Mouse (Mus musculus) liver, embryonic 13.5 days (tissue): Measurements from ENCODE around the gene Figla. TPM values are rescaled to one million over a fixed set of nuclear protein-coding genes. Genes with fewer than 3 reads are reported as not detected.

Experiments
- ATAC-seq: fragments of 200-750 bp; cut with Nextera tagmentation; 2 replicates; pipeline ENCODE4 v1.8.0; 2017; ENCODE audit warnings: low read depth, mild to moderate bottlenecking, moderate number of reproducible peaks, moderate library complexity
- DNase-seq: peaks from one replicate; pipeline ENCODE4 v3.0.0; 2022
- H3K27ac ChIP-seq: fragments of 300-500 bp; sonication (generic); 2 replicates; pipeline ENCODE4 v1.5.1; 2015; ENCODE audit warnings: moderate library complexity, mild to moderate bottlenecking, inconsistent platforms
- H3K27me3 ChIP-seq: fragments of 300-500 bp; sonication (generic); 2 replicates; pipeline ENCODE4 v1.6.1; 2015; ENCODE audit warnings: mild to moderate bottlenecking, inconsistent platforms
- H3K36me3 ChIP-seq: fragments of 300-500 bp; sonication (generic); 2 replicates; pipeline ENCODE4 v1.6.1; 2015; ENCODE audit warnings: mild to moderate bottlenecking, inconsistent platforms
- H3K4me1 ChIP-seq: fragments of 300-500 bp; sonication (generic); replicated peaks from 2 replicates; pipeline ENCODE4 v1.6.1; 2015; ENCODE audit warnings: inconsistent platforms
- H3K4me2 ChIP-seq: fragments of 300-500 bp; sonication (generic); 2 replicates; pipeline ENCODE4 v1.6.1; 2015; ENCODE audit warnings: inconsistent platforms, mild to moderate bottlenecking, moderate library complexity
- H3K4me3 ChIP-seq: fragments of 300-500 bp; sonication (generic); replicated peaks from 2 replicates; pipeline ENCODE4 v1.5.1; 2015; ENCODE audit warnings: mild to moderate bottlenecking, inconsistent platforms
- H3K9ac ChIP-seq: fragments of 300-500 bp; sonication (generic); 2 replicates; pipeline ENCODE4 v1.6.1; 2015; ENCODE audit warnings: mild to moderate bottlenecking, inconsistent platforms
- H3K9me3 ChIP-seq: fragments of 300-500 bp; sonication (generic); replicated peaks from 2 replicates; pipeline ENCODE4 v1.6.1; 2016; ENCODE audit warnings: inconsistent platforms
- WGBS: fragments of 180-500 bp; shearing (Covaris S2); methylation state at CpG from one replicate; pipeline ENCODE4 v1.1.7; 2015; ENCODE audit not compliant: insufficient replicate concordance; 5-methylcytosine and 5-hydroxymethylcytosine counted together
- polyA plus RNA-seq: library from polyadenylated mRNA; unstranded; fragments of >200 nt; fragmentation: Nextera tagmentation; extraction: Ambion mirVana; gene quantifications from 2 replicates; pipeline ENCODE4 v1.2.1, GENCODE M21; 2015

The Figla gene
- polyA plus RNA-seq, 1 experiment from 2014 or later: not detected

GRCm38 (mm10) chr6:86029323-86029713, 13.3 kb downstream of the Figla start:
- Histone ChIP-seq H3K36me3 (no peaks in the 10 kb centered on the region), H3K4me2 (peak overlapping the region; percentile 54), H3K9ac (no peak overlapping the region), H3K4me1 (0 out of 2 replicates have a peak, but pooled peaks cover 5% of the 10 kb centered on the region), H3K4me3 (peak overlapping the region; percentile 36; the same call in 1 of the 2 replicates), H3K9me3 (no peaks in the 10 kb centered on the region), H3K27ac (no peak overlapping the region), H3K27me3 (peaks cover 83% of the 10 kb centered on the region)
- WGBS: 12% methylated on average over 6 of the region's 6 CpGs
- ATAC-seq (no peak), DNase-seq (no peak)

- ATAC-seq: no peak
- WGBS: 80% methylated on average over 2 of the region's 2 CpGs
- 0 out of 2 replicates have a peak, but pooled peaks cover 5% of the 10 kb centered on the region for H3K4me1 ChIP-seq
Measured at GRCm38 (mm10) chr6:86031527-86031926, 15.6 kb downstream of the Figla start.

GRCm38 (mm10) chr6:86033635-86034034, 17.7 kb downstream of the Figla start:
- Histone ChIP-seq H3K27me3 (peaks cover 56% of the 10 kb centered on the region), H3K9me3 (no peaks in the 10 kb centered on the region), H3K4me3 (no peak overlapping the region), H3K9ac (no peak overlapping the region), H3K4me2 (no peak overlapping the region), H3K4me1 (0 out of 2 replicates have a peak, but pooled peaks cover 4% of the 10 kb centered on the region), H3K27ac (no peak overlapping the region), H3K36me3 (no peaks in the 10 kb centered on the region)
- WGBS: 68% methylated on average over 1 of the region's 1 CpGs
- DNase-seq: no peak
- no peak for ATAC-seq

More at GRCm38 (mm10) chr6:86031527-86031926, 15.6 kb downstream of the Figla start:
- Histone ChIP-seq H3K9me3 (no peaks in the 10 kb centered on the region), H3K9ac (no peak overlapping the region), H3K27me3 (peaks cover 67% of the 10 kb centered on the region), H3K4me3 (no peak overlapping the region), H3K36me3 (no peaks in the 10 kb centered on the region), H3K4me2 (no peak overlapping the region), H3K27ac (no peak overlapping the region)
- no peak for DNase-seq

GRCm38 (mm10) chr6:86038901-86039300, 22.9 kb downstream of the Figla start:
- no peak for DNase-seq
- no peak overlapping the region for H3K27ac ChIP-seq
- no peaks in the 10 kb centered on the region for H3K36me3 ChIP-seq
- no peak overlapping the region for H3K4me2 ChIP-seq
- WGBS: 32% methylated on average over 2 of the region's 2 CpGs
- no peaks in the 10 kb centered on the region for H3K9me3 ChIP-seq
- H3K27me3 ChIP-seq: peaks cover 15% of the 10 kb centered on the region; the same call in 1 of the 2 replicates
- H3K9ac ChIP-seq: no peak overlapping the region
- H3K4me3 ChIP-seq: no peak overlapping the region
- ATAC-seq: no peak
- H3K4me1 ChIP-seq: no peaks in the 10 kb centered on the region; the same call in 1 of the 2 replicates

- ATAC-seq (no peak), DNase-seq (no peak)
- Histone ChIP-seq H3K4me3 (no peak overlapping the region), H3K9ac (no peak overlapping the region), H3K4me2 (no peak overlapping the region), H3K36me3 (no peaks in the 10 kb centered on the region), H3K27me3 (peaks cover 15% of the 10 kb centered on the region; the same call in 1 of the 2 replicates), H3K9me3 (no peaks in the 10 kb centered on the region), H3K27ac (no peak overlapping the region), H3K4me1 (no peaks in the 10 kb centered on the region; the same call in 1 of the 2 replicates)
- 75% methylated on average over 1 of the region's 1 CpGs for WGBS
Measured at GRCm38 (mm10) chr6:86040140-86040539, 24.2 kb downstream of the Figla start.

GRCm38 (mm10) chr6:86047510-86047909, 31.5 kb downstream of the Figla start:
- Histone ChIP-seq H3K9ac (no peak overlapping the region), H3K4me1 (peaks cover 24% of the 10 kb centered on the region), H3K9me3 (no peaks in the 10 kb centered on the region), H3K4me2 (no peak overlapping the region), H3K27ac (no peak overlapping the region), H3K36me3 (no peaks in the 10 kb centered on the region), H3K4me3 (no peak overlapping the region), H3K27me3 (0 out of 2 replicates have a peak, but pooled peaks cover 3% of the 10 kb centered on the region)
- 77% methylated on average over 11 of the region's 11 CpGs for WGBS
- ATAC-seq (no peak), DNase-seq (no peak)

GRCm38 (mm10) chr6:86048509-86048908, 32.5 kb downstream of the Figla start:
- Histone ChIP-seq H3K4me2 (no peak overlapping the region), H3K9ac (no peak overlapping the region), H3K9me3 (no peaks in the 10 kb centered on the region), H3K4me3 (no peak overlapping the region), H3K27ac (no peak overlapping the region), H3K27me3 (0 out of 2 replicates have a peak, but pooled peaks cover 5% of the 10 kb centered on the region), H3K4me1 (peaks cover 32% of the 10 kb centered on the region), H3K36me3 (no peaks in the 10 kb centered on the region)
- 74% methylated on average over 5 of the region's 5 CpGs for WGBS
- ATAC-seq (no peak), DNase-seq (no peak)

- no peak for DNase-seq
Measured at GRCm38 (mm10) chr6:86050586-86051268, 34.8 kb downstream of the Figla start.

GRCm38 (mm10) chr6:86052032-86052459, 36.1 kb downstream of the Figla start:
- H3K36me3 ChIP-seq: no peaks in the 10 kb centered on the region
- no peak overlapping the region for H3K27ac ChIP-seq
- H3K9me3 ChIP-seq: no peaks in the 10 kb centered on the region
- H3K4me3 ChIP-seq: no peak overlapping the region
- ATAC-seq: peak; percentile 42; the same call in 1 of the 2 replicates
- no peak overlapping the region for H3K9ac ChIP-seq
- peak; percentile 32 for DNase-seq
- H3K4me2 ChIP-seq: no peak overlapping the region
- peaks cover 40% of the 10 kb centered on the region for H3K4me1 ChIP-seq
- H3K27me3 ChIP-seq: 0 out of 2 replicates have a peak, but pooled peaks cover 5% of the 10 kb centered on the region
- WGBS: 23% methylated on average over 7 of the region's 7 CpGs

More at GRCm38 (mm10) chr6:86050586-86051268, 34.8 kb downstream of the Figla start:
- 38% methylated on average over 6 of the region's 6 CpGs for WGBS
- H3K4me3 ChIP-seq: no peak overlapping the region
- no peaks in the 10 kb centered on the region for H3K9me3 ChIP-seq
- no peak overlapping the region for H3K27ac ChIP-seq
- no peak for ATAC-seq
- no peaks in the 10 kb centered on the region for H3K36me3 ChIP-seq
- H3K9ac ChIP-seq: no peak overlapping the region
- 0 out of 2 replicates have a peak, but pooled peaks cover 5% of the 10 kb centered on the region for H3K27me3 ChIP-seq
- H3K4me2 ChIP-seq: no peak overlapping the region
- peaks cover 40% of the 10 kb centered on the region for H3K4me1 ChIP-seq

GRCm38 (mm10) chr6:86052556-86052955, 36.6 kb downstream of the Figla start:
- Histone ChIP-seq H3K9ac (no peak overlapping the region), H3K36me3 (no peaks in the 10 kb centered on the region), H3K4me2 (no peak overlapping the region), H3K4me3 (no peak overlapping the region), H3K4me1 (peaks cover 40% of the 10 kb centered on the region), H3K9me3 (no peaks in the 10 kb centered on the region), H3K27ac (no peak overlapping the region), H3K27me3 (0 out of 2 replicates have a peak, but pooled peaks cover 5% of the 10 kb centered on the region)
- ATAC-seq (no peak), DNase-seq (no peak)
- WGBS: 57% methylated on average over 4 of the region's 4 CpGs

- 47% methylated on average over 4 of the region's 4 CpGs for WGBS
- no peak overlapping the region for H3K4me2 ChIP-seq
- peaks cover 40% of the 10 kb centered on the region for H3K4me1 ChIP-seq
- H3K27ac ChIP-seq: no peak overlapping the region
- H3K9ac ChIP-seq: no peak overlapping the region
- 0 out of 2 replicates have a peak, but pooled peaks cover 5% of the 10 kb centered on the region for H3K27me3 ChIP-seq
- no peaks in the 10 kb centered on the region for H3K36me3 ChIP-seq
- DNase-seq (no peak), ATAC-seq (no peak)
- H3K4me3 ChIP-seq: no peak overlapping the region
- H3K9me3 ChIP-seq: no peaks in the 10 kb centered on the region
Measured at GRCm38 (mm10) chr6:86053099-86053498, 37.1 kb downstream of the Figla start.
